Mouse (Mus musculus) ES-Bruce4 (cell line): Measurements from ENCODE around the gene Mrpl33. TPM values are rescaled to one million over a fixed set of nuclear protein-coding genes. Genes with fewer than 3 reads are reported as not detected.

Experiments
- H3K27ac ChIP-seq: 2 replicates; pipeline ENCODE4 v1.5.1; 2012; ENCODE audit warnings: low read length, inconsistent platforms; ENCODE audit not compliant: insufficient read depth
- H3K27me3 ChIP-seq: 2 replicates; pipeline ENCODE4 v1.6.1; 2012; ENCODE audit warnings: mild to moderate bottlenecking, low read length, inconsistent platforms; ENCODE audit not compliant: control insufficient read depth, poor library complexity, insufficient read depth, severe bottlenecking
- H3K36me3 ChIP-seq: 2 replicates; pipeline ENCODE4 v1.6.1; 2012; ENCODE audit warnings: inconsistent platforms, mild to moderate bottlenecking, low read length, moderate library complexity; ENCODE audit not compliant: control insufficient read depth, poor library complexity, insufficient read depth, severe bottlenecking
- H3K4me1 ChIP-seq: one replicate; pipeline ENCODE4 v1.8.1; 2011; ENCODE audit warnings: low read length; ENCODE audit not compliant: control insufficient read depth, insufficient read depth
- H3K4me3 ChIP-seq: 2 replicates; pipeline ENCODE4 v1.5.1; 2011; ENCODE audit warnings: low read depth, mild to moderate bottlenecking, low read length
- H3K9ac ChIP-seq: 2 replicates; pipeline ENCODE4 v1.6.1; 2012; ENCODE audit warnings: low read depth, mild to moderate bottlenecking, inconsistent platforms; ENCODE audit not compliant: poor library complexity, severe bottlenecking
- H3K9me3 ChIP-seq: replicated peaks from 2 replicates; pipeline ENCODE4 v1.6.1; 2012; ENCODE audit warnings: mild to moderate bottlenecking, low read length, inconsistent platforms; ENCODE audit not compliant: control insufficient read depth, poor library complexity, insufficient read depth, severe bottlenecking
- CTCF ChIP-seq: IDR thresholded peaks from one replicate; pipeline ENCODE4 v1.8.1; 2011; ENCODE audit warnings: low read depth, low read length
- EP300 ChIP-seq: IDR thresholded peaks from 2 replicates; pipeline ENCODE4 v1.6.1; 2011; ENCODE audit warnings: low read depth, low read length; ENCODE audit not compliant: insufficient read depth
- POLR2A ChIP-seq: IDR thresholded peaks from one replicate; pipeline ENCODE4 v1.8.1; 2011; ENCODE audit warnings: low read length; ENCODE audit not compliant: insufficient read depth
- polyA plus RNA-seq: library from polyadenylated mRNA; stranded (reverse); fragments of >200 nt; gene quantifications from 2 replicates; pipeline ENCODE4 v1.2.4, GENCODE M21; 2011; ENCODE audit warnings: low read depth; ENCODE audit not compliant: missing spikeins, insufficient read depth, insufficient read length

The Mrpl33 gene
- polyA plus RNA-seq, 1 experiment: 161 TPM

- Histone ChIP-seq H3K4me3 (peak within 1 kb of the TSS; percentile 92), H3K36me3 (no peaks in the 10 kb centered on the region; the same call in 1 of the 2 replicates), H3K9ac (peak within 1 kb of the TSS; percentile 81), H3K4me1 (no peaks in the 10 kb centered on the region), H3K27me3 (no peaks in the 10 kb centered on the region), H3K27ac (peak within 1 kb of the TSS; percentile 69), H3K9me3 (no peaks in the 10 kb centered on the region)
- no peak for TF ChIP-seq CTCF
- TF ChIP-seq POLR2A: no peak
- no peak for TF ChIP-seq EP300
Observed at GRCm38 (mm10) chr5:31696971-31697643, 100.4 kb downstream of the Mrpl33 start, which contains the start of gene Rbks. TSS of gene Rbks (minus strand) at chr5:31697627.

GRCm38 (mm10) chr5:31697644-31698296, 101.0 kb downstream of the Mrpl33 start, which contains the start of gene Babam2:
TSS of gene Babam2 (plus strand) at chr5:31697684.
- peak within 1 kb of the TSS; percentile 69 for H3K27ac ChIP-seq
- peak within 1 kb of the TSS; percentile 92 for H3K4me3 ChIP-seq
- peaks cover 3% of the 10 kb centered on the region for H3K36me3 ChIP-seq
- H3K27me3 ChIP-seq: no peaks in the 10 kb centered on the region
- peak within 1 kb of the TSS; percentile 81 for H3K9ac ChIP-seq
- H3K9me3 ChIP-seq: no peaks in the 10 kb centered on the region
- TF ChIP-seq CTCF (no peak), POLR2A (peak; percentile 6), EP300 (no peak)
- H3K4me1 ChIP-seq: no peaks in the 10 kb centered on the region

- Histone ChIP-seq H3K4me1 (no peaks in the 10 kb centered on the region), H3K27ac (peak overlapping the region; percentile 69), H3K9me3 (no peaks in the 10 kb centered on the region), H3K27me3 (no peaks in the 10 kb centered on the region), H3K9ac (peak overlapping the region; percentile 81), H3K36me3 (peaks cover 4% of the 10 kb centered on the region), H3K4me3 (peak overlapping the region; percentile 90)
- TF ChIP-seq EP300 (peak; percentile 45; the same call in 1 of the 2 replicates), POLR2A (no peak)
Observed at GRCm38 (mm10) chr5:31698297-31698726, 101.6 kb downstream of the Mrpl33 start.

- H3K27me3 ChIP-seq: no peaks in the 10 kb centered on the region
- H3K9ac ChIP-seq: peak overlapping the region; percentile 81
- no peak overlapping the region for H3K27ac ChIP-seq
- H3K9me3 ChIP-seq: no peaks in the 10 kb centered on the region
- peaks cover 5% of the 10 kb centered on the region for H3K36me3 ChIP-seq
- TF ChIP-seq CTCF (no peak), EP300 (no peak), POLR2A (no peak)
- H3K4me3 ChIP-seq: no peak overlapping the region
- H3K4me1 ChIP-seq: no peaks in the 10 kb centered on the region
Observed at GRCm38 (mm10) chr5:31698931-31699330, 102.2 kb downstream of the Mrpl33 start.

- no peaks in the 10 kb centered on the region for H3K4me1 ChIP-seq
- no peak overlapping the region for H3K4me3 ChIP-seq
- H3K36me3 ChIP-seq: peaks cover 7% of the 10 kb centered on the region
- no peak overlapping the region for H3K9ac ChIP-seq
- H3K27me3 ChIP-seq: no peaks in the 10 kb centered on the region
- TF ChIP-seq CTCF (no peak), POLR2A (no peak), EP300 (no peak)
- no peak overlapping the region for H3K27ac ChIP-seq
- H3K9me3 ChIP-seq: no peaks in the 10 kb centered on the region
Observed at GRCm38 (mm10) chr5:31699397-31699796, 102.7 kb downstream of the Mrpl33 start.

- H3K27me3 ChIP-seq: no peaks in the 10 kb centered on the region
- no peak overlapping the region for H3K4me3 ChIP-seq
- H3K9me3 ChIP-seq: no peaks in the 10 kb centered on the region
- H3K36me3 ChIP-seq: peaks cover 7% of the 10 kb centered on the region
- H3K27ac ChIP-seq: no peak overlapping the region
- TF ChIP-seq POLR2A: no peak
- no peak for TF ChIP-seq EP300
- no peak for TF ChIP-seq CTCF
- H3K4me1 ChIP-seq: no peaks in the 10 kb centered on the region
- no peak overlapping the region for H3K9ac ChIP-seq
Observed at GRCm38 (mm10) chr5:31704971-31705370, 108.2 kb downstream of the Mrpl33 start.
